Mouse (Mus musculus): Measurements from ENCODE around the gene Gm20388.

DNA sequence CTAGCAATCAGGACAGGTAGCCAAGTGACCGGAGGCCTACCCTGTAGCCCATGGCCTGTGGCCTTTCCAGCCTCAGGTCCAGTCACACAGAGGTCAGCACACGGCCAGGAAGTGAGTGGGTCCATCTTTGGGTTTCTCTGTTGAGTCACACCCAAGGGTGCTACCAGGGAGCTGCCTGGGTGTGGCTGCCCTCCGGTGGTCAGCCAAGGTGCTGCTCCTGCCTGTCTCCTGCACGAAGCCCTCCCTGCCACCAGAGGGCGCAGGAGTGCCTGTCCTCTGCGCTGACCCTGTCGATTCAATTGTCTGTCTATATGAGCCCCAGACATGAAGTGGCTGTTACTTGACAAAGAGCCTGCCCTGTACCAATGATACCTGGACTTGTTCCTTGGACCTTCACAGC, 408.8 kb downstream of the Gm20388 start:
- TF ChIP-seq CTCF (IDR thresholded peaks at IDR 0.05; ENCODE audit: extremely low read depth, insufficient read depth, low read length) = peak; percentile 99
- no peak for TF ChIP-seq POLR2A (IDR thresholded peaks at IDR 0.05; ENCODE audit: extremely low read depth, insufficient read depth, low read length)

All from cortical plate, adult 2 months (tissue).